Mouse (Mus musculus): ENCODE results near the gene Thap3. TPM values are rescaled to one million over a fixed set of nuclear protein-coding genes. Genes with fewer than 3 reads are reported as not detected.
"Not testable (repeated sequence)": the region's sequence is repeated elsewhere in the genome, so short reads cannot be mapped to it uniquely, and the experiment has no call there.

The Thap3 gene
- polyA plus RNA-seq (2014; fragmentation: Nextera tagmentation; extraction: Ambion mirVana): 27.3 and 29.5 TPM in 2 replicates

DNA sequence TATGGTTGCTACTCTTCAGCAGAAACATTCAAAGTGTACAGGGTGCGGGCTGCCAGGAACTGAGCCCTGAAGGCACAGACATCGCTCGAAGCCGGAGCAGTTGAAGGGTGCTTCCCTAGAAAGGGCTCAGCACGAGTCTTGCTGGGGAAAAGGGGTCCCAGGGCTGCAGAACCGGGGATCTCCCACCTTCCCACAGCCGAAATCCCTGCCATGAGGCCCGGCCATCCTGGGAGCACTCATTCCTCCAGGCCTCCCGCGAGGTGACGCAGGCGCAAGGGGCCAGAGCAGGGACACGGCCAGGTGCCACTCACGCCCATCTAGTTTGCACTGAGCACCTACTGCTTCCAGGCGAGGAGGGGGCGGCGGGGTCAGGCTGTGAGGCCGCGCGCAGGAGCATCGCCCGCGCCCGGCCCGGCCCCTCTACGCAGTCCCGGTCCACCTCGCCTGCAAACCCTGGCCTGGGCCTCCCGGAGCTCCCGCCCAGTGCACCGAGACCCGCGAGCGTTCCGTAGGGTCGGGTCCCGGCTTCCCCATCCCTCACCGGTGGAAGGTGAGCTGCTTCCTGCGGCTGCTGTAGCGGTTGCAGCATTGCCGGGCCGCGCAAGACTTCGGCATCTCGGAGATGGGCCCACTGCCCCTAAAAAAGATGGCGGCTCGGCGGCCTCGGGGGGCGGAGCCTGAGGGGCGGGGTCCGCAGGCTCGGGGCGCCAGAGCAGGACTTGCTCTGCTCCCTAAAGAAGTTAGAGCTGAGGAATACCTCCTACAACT is at the start of gene Thap3:
TSS of gene Thap3 (minus strand) at position 656 of the 768 bp plus-strand sequence.
- Histone ChIP-seq H3K27me3 (ENCODE audit: control insufficient read depth, insufficient read depth, low read length) (no peaks in the 10 kb centered on the region), H3K9me3 (ENCODE audit: control insufficient read depth, low read length) (no peaks in the 10 kb centered on the region), H3K27ac (replicated peaks; ENCODE audit: low read depth, low read length) (peak within 1 kb of the TSS; percentile 60), H3K36me3 (ENCODE audit: control insufficient read depth, insufficient read depth, low read length) (peaks cover 15% of the 10 kb centered on the region), H3K4me3 (ENCODE audit: low read depth, low read length) (peak within 1 kb of the TSS; percentile 78), H3K4me1 (ENCODE audit: control insufficient read depth, insufficient read depth, low read length) (peaks cover 19% of the 10 kb centered on the region), H3K4me2 (ENCODE audit: low read depth, severe bottlenecking) (peak within 1 kb of the TSS; percentile 88), H3K9ac (ENCODE audit: low read length) (peak within 1 kb of the TSS; percentile 96)
- WGBS: under 1% methylated on average over 52 of the region's 54 CpGs
- ATAC-seq (ENCODE audit: insufficient number of reproducible peaks, low FRiP score, low TSS enrichment, low read depth) (peak; percentile 69), DNase-seq (ENCODE audit: low spot score) (peak; percentile 85)

DNA sequence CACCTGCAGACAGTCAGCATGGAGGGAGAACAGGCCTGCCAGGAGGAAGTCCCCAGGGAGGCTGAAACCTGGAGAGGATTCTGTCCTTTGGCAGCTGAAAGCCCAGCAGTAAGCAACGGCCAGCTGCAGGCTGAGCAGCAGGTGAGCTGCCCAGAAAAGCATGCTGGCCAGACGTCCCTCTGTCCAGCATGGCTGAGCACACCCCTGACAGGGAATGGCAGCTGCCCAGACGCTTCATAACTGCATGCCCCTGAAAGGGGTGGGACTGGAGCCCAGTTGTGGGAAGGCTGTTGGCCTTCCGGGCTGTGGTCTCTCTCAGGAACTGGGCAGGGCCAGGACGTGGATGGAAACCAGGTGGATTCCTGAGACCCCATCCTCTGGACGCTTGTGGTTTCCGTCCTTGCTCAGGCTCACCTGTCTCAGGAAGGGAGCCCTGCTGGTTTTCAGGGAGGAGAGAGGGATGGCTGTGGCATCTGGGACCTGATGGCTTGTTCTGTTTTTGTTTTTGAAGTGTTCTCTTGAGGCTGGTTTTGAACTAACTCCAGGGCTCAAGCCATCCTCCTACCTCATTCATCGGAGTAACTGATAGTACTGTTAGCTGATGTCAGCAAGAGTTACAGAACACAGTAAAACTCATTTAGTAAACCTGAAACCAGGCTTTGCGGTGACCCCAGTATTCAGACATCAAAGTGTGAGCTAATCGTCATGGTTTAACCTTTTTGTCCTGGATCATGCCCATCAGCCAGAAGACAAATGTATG is 49.6 kb upstream of the Thap3 start, which contains the start of gene Tas1r1:
TSS of gene Tas1r1 (minus strand) at position 344 of the 760 bp plus-strand sequence.
- Histone ChIP-seq H3K36me3 (ENCODE audit: control insufficient read depth, insufficient read depth, low read length) (peaks cover 11% of the 10 kb centered on the region), H3K9me3 (ENCODE audit: control insufficient read depth, low read length) (no peaks in the 10 kb centered on the region), H3K27me3 (ENCODE audit: control insufficient read depth, insufficient read depth, low read length) (no peaks in the 10 kb centered on the region), H3K4me1 (ENCODE audit: control insufficient read depth, insufficient read depth, low read length) (peaks cover 7% of the 10 kb centered on the region), H3K4me2 (ENCODE audit: low read depth, severe bottlenecking) (peak within 1 kb of the TSS; percentile 61), H3K9ac (ENCODE audit: low read length) (peak within 1 kb of the TSS; percentile 76), H3K27ac (replicated peaks; ENCODE audit: low read depth, low read length) (no peak within 1 kb of the TSS), H3K4me3 (ENCODE audit: low read depth, low read length) (peak within 1 kb of the TSS; percentile 66)
- 49% methylated on average over 10 of the region's 10 CpGs for WGBS
- DNase-seq (ENCODE audit: low spot score) (no peak), ATAC-seq (ENCODE audit: insufficient number of reproducible peaks, low FRiP score, low TSS enrichment, low read depth) (no peak)

GRCm38 (mm10) chr4:152036464-152036863 is 47.7 kb upstream of the Thap3 start:
- H3K27ac ChIP-seq (replicated peaks; ENCODE audit: low read depth, low read length); H3K4me1 ChIP-seq (ENCODE audit: control insufficient read depth, insufficient read depth, low read length); DNase-seq (ENCODE audit: low spot score); H3K4me2 ChIP-seq (ENCODE audit: low read depth, severe bottlenecking); H3K9me3 ChIP-seq (ENCODE audit: control insufficient read depth, low read length); ATAC-seq (ENCODE audit: insufficient number of reproducible peaks, low FRiP score, low TSS enrichment, low read depth); H3K9ac ChIP-seq (ENCODE audit: low read length); H3K4me3 ChIP-seq (ENCODE audit: low read depth, low read length); H3K27me3 ChIP-seq (ENCODE audit: control insufficient read depth, insufficient read depth, low read length); H3K36me3 ChIP-seq (ENCODE audit: control insufficient read depth, insufficient read depth, low read length): not testable (repeated sequence)
- WGBS: 88% methylated on average over 6 of the region's 6 CpGs

- Histone ChIP-seq H3K9ac (ENCODE audit: low read length) (no peak overlapping the region), H3K36me3 (ENCODE audit: control insufficient read depth, insufficient read depth, low read length) (no peaks in the 10 kb centered on the region), H3K27me3 (ENCODE audit: control insufficient read depth, insufficient read depth, low read length) (no peaks in the 10 kb centered on the region), H3K27ac (replicated peaks; ENCODE audit: low read depth, low read length) (no peak overlapping the region), H3K4me2 (ENCODE audit: low read depth, severe bottlenecking) (no peak overlapping the region), H3K4me3 (ENCODE audit: low read depth, low read length) (no peak overlapping the region), H3K4me1 (ENCODE audit: control insufficient read depth, insufficient read depth, low read length) (peaks cover 9% of the 10 kb centered on the region), H3K9me3 (ENCODE audit: control insufficient read depth, low read length) (no peaks in the 10 kb centered on the region)
- DNase-seq (ENCODE audit: low spot score) (no peak), ATAC-seq (ENCODE audit: insufficient number of reproducible peaks, low FRiP score, low TSS enrichment, low read depth) (no peak)
- WGBS: 90% methylated on average over 13 of the region's 13 CpGs
Observed at GRCm38 (mm10) chr4:152032922-152033321, 44.1 kb upstream of the Thap3 start.

DNA sequence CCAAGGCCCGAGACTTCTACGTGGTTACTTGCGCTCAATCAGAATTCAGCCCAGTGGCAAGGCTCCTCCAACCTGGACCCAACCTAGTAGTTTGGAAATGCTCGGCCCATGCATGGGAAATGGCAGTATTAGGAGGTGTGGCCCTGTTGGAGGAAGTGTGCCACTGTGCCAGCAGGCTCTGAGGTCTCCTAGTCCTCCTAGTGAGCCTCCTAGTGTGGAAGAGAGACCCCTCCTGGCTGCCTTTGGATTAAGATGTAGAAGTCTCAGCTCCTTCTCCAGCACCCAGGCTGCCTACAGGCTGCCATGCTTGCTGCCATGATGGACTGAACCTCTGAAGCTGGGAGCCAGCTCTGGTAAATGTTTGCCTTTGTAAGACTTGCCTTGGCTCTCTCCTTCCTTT is 41.2 kb upstream of the Thap3 start:
- no peak overlapping the region for H3K4me2 ChIP-seq (ENCODE audit: low read depth, severe bottlenecking)

GRCm38 (mm10) chr4:152029087-152029486 is 40.3 kb upstream of the Thap3 start:
- Histone ChIP-seq H3K9me3 (ENCODE audit: control insufficient read depth, low read length) (no peaks in the 10 kb centered on the region), H3K4me2 (ENCODE audit: low read depth, severe bottlenecking) (no peak overlapping the region), H3K9ac (ENCODE audit: low read length) (no peak overlapping the region), H3K27ac (replicated peaks; ENCODE audit: low read depth, low read length) (no peak overlapping the region), H3K27me3 (ENCODE audit: control insufficient read depth, insufficient read depth, low read length) (no peaks in the 10 kb centered on the region), H3K36me3 (ENCODE audit: control insufficient read depth, insufficient read depth, low read length) (no peaks in the 10 kb centered on the region), H3K4me3 (ENCODE audit: low read depth, low read length) (no peak overlapping the region), H3K4me1 (ENCODE audit: control insufficient read depth, insufficient read depth, low read length) (peaks cover 27% of the 10 kb centered on the region)
- DNase-seq (ENCODE audit: low spot score) (no peak), ATAC-seq (ENCODE audit: insufficient number of reproducible peaks, low FRiP score, low TSS enrichment, low read depth) (no peak)
- WGBS: 47% methylated on average over 5 of the region's 5 CpGs

More for the DNA sequence above, 41.2 kb upstream of the Thap3 start:
- Histone ChIP-seq H3K9ac (ENCODE audit: low read length) (no peak overlapping the region), H3K36me3 (ENCODE audit: control insufficient read depth, insufficient read depth, low read length) (no peaks in the 10 kb centered on the region), H3K9me3 (ENCODE audit: control insufficient read depth, low read length) (no peaks in the 10 kb centered on the region), H3K27ac (replicated peaks; ENCODE audit: low read depth, low read length) (no peak overlapping the region), H3K4me3 (ENCODE audit: low read depth, low read length) (no peak overlapping the region), H3K4me1 (ENCODE audit: control insufficient read depth, insufficient read depth, low read length) (peaks cover 27% of the 10 kb centered on the region), H3K27me3 (ENCODE audit: control insufficient read depth, insufficient read depth, low read length) (no peaks in the 10 kb centered on the region)
- 76% methylated on average over 4 of the region's 4 CpGs for WGBS
- no peak for DNase-seq (ENCODE audit: low spot score)
- no peak for ATAC-seq (ENCODE audit: insufficient number of reproducible peaks, low FRiP score, low TSS enrichment, low read depth)

DNA sequence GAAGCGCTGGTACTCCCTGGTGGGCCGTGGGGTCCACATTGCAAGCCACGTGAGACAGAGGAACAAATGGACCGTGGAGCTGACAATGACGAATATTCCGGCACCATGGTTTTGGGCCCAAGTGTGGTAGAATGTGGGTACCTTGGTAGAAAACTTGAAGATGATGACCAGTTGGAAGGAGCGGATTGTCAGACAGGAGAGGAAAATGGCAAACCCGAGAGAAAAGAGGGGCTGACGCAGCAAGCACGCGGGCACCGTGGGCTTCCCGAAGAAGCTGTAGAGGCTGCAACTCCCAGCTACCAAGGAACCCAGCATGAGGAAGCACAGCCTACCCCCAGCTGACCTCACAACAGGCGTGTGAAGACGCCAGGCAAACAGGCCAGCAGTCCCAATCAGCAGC is 39.7 kb upstream of the Thap3 start:
- Histone ChIP-seq H3K4me1 (ENCODE audit: control insufficient read depth, insufficient read depth, low read length) (peaks cover 27% of the 10 kb centered on the region), H3K27me3 (ENCODE audit: control insufficient read depth, insufficient read depth, low read length) (no peaks in the 10 kb centered on the region), H3K9me3 (ENCODE audit: control insufficient read depth, low read length) (no peaks in the 10 kb centered on the region), H3K27ac (replicated peaks; ENCODE audit: low read depth, low read length) (no peak overlapping the region), H3K36me3 (ENCODE audit: control insufficient read depth, insufficient read depth, low read length) (no peaks in the 10 kb centered on the region; the same call in 1 of the 2 replicates), H3K4me2 (ENCODE audit: low read depth, severe bottlenecking) (peak overlapping the region; percentile 83), H3K9ac (ENCODE audit: low read length) (no peak overlapping the region), H3K4me3 (ENCODE audit: low read depth, low read length) (no peak overlapping the region)
- ATAC-seq (ENCODE audit: insufficient number of reproducible peaks, low FRiP score, low TSS enrichment, low read depth) (no peak), DNase-seq (ENCODE audit: low spot score) (no peak)
- 64% methylated on average over 15 of the region's 15 CpGs for WGBS

DNA sequence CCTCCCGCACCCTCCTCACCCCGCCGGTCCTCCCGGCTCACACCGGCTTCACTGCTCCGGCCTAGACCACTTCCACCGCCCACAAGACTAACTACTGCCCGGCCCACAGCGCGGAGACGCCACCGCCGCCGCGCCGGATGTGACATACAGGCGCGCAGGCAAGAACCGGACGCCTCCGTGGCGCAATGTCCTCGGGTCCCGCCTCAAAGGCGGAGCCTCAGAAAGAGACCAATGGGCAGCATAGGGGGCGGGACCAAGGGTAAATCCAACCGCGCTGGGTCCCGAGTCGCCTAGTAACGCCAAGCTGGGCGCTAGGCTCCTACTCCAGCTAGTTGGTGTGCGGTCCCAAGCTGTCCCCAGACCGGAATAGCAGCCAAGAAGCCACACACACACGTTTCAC is 38.7 kb upstream of the Thap3 start, which contains the start of gene Zbtb48:
TSS of gene Zbtb48 (minus strand) at position 148 of the 400 bp plus-strand sequence.
- Histone ChIP-seq H3K9ac (ENCODE audit: low read length) (peak within 1 kb of the TSS; percentile 81), H3K4me2 (ENCODE audit: low read depth, severe bottlenecking) (peak within 1 kb of the TSS; percentile 83), H3K9me3 (ENCODE audit: control insufficient read depth, low read length) (no peaks in the 10 kb centered on the region), H3K27me3 (ENCODE audit: control insufficient read depth, insufficient read depth, low read length) (no peaks in the 10 kb centered on the region), H3K36me3 (ENCODE audit: control insufficient read depth, insufficient read depth, low read length) (peaks cover 1% of the 10 kb centered on the region; the same call in 1 of the 2 replicates), H3K4me1 (ENCODE audit: control insufficient read depth, insufficient read depth, low read length) (peaks cover 27% of the 10 kb centered on the region), H3K27ac (replicated peaks; ENCODE audit: low read depth, low read length) (0 out of 2 replicates have a peak within 1 kb of the TSS, but pooled peaks have one; percentile 21), H3K4me3 (ENCODE audit: low read depth, low read length) (peak within 1 kb of the TSS; percentile 72)
- peak; percentile 94 for ATAC-seq (ENCODE audit: insufficient number of reproducible peaks, low FRiP score, low TSS enrichment, low read depth)
- peak; percentile 95 for DNase-seq (ENCODE audit: low spot score)
- WGBS: 0% methylated on average over 35 of the region's 35 CpGs

Measured in limb, embryonic 11.5 days (tissue).